Mouse (Mus musculus): ENCODE data around the gene Rcl1. TPM values are rescaled to one million over a fixed set of nuclear protein-coding genes. Genes with fewer than 3 reads are reported as not detected.

Gene Rcl1
- total and polyA plus RNA-seq, 3 experiments: 63.4 to 126 (median 109) TPM

GRCm38 (mm10) chr19:29092194-29092593, 9.0 kb upstream of the Rcl1 start:
- in situ Hi-C loops (cut with MboI; ENCODE audit: low pct_ligation_motif_present, low pct_unique_long_range_greater_than_20kb, low sequenced_read_pairs): no loop called here

GRCm38 (mm10) chr19:29099106-29099505, 2.1 kb upstream of the Rcl1 start:
- no peak for TF ChIP-seq SIN3A (IDR thresholded peaks at IDR 0.05; ENCODE audit: low read length)
- TF ChIP-seq BHLHE40 (IDR thresholded peaks at IDR 0.05; ENCODE audit: low read depth, low read length): no peak
- no peak for TF ChIP-seq TCF12 (IDR thresholded peaks at IDR 0.05; ENCODE audit: low read depth, low read length)
- no peak for TF ChIP-seq MAZ (IDR thresholded peaks at IDR 0.05; ENCODE audit: low read depth, low read length)
- no peak for TF ChIP-seq RCOR1 (conservative IDR thresholded peaks at IDR 0.05; ENCODE audit: low read depth, low read length)
- TF ChIP-seq TBP (conservative IDR thresholded peaks at IDR 0.05; ENCODE audit: low read depth, low read length): no peak
- no peak for TF ChIP-seq NRF1 (IDR thresholded peaks at IDR 0.05; ENCODE audit: low read depth, low read length)
- H3K27ac ChIP-seq (ENCODE audit: insufficient read depth, low read depth): no peak overlapping the region
- dilution Hi-C loops (cut with MboI; ENCODE audit: extremely low pct_ligation_motif_present, extremely low pct_unique_long_range_greater_than_20kb, low sequenced_read_pairs): no loop called here

More at GRCm38 (mm10) chr19:29092194-29092593, 9.0 kb upstream of the Rcl1 start:
- H3K4me3 ChIP-seq (replicated peaks in 1 of 3; ENCODE audit: low read depth in 2 of 3, low read length in 2 of 3, poor library complexity in 1 of 3): no peak overlapping the region
- dilution Hi-C loops (cut with MboI; ENCODE audit: extremely low pct_ligation_motif_present, extremely low pct_unique_long_range_greater_than_20kb, low sequenced_read_pairs): no loop called here
- no peak for TF ChIP-seq ZNF384 (IDR thresholded peaks at IDR 0.05; ENCODE audit: low read depth, low read length)
- no peak for TF ChIP-seq HCFC1 (IDR thresholded peaks at IDR 0.05; ENCODE audit: low read depth, low read length)
- no peak for TF ChIP-seq SMC3 (IDR thresholded peaks at IDR 0.05; ENCODE audit: low read depth, low read length)
- no peak for TF ChIP-seq RCOR1 (conservative IDR thresholded peaks at IDR 0.05; ENCODE audit: low read depth, low read length)
- no peak for TF ChIP-seq UBTF (IDR thresholded peaks at IDR 0.05; ENCODE audit: low read depth, low read length)
- no peak for TF ChIP-seq USF2 (conservative IDR thresholded peaks at IDR 0.05; ENCODE audit: low read depth, low read length)
- TF ChIP-seq RAD21 (IDR thresholded peaks at IDR 0.05; ENCODE audit: low read depth, low read length): no peak
- H3K4me2 ChIP-seq (ENCODE audit: insufficient read depth, low read depth, poor library complexity, severe bottlenecking): no peak overlapping the region
- no peaks in the 10 kb centered on the region for H3K4me1 ChIP-seq (ENCODE audit: control insufficient read depth in 1 of 2, insufficient read depth in 2 of 2)
- no peaks in the 10 kb centered on the region for H3K27me3 ChIP-seq (replicated peaks)
- H3K9me3 ChIP-seq (replicated peaks; ENCODE audit: low read length): no peaks in the 10 kb centered on the region
- H3K27ac ChIP-seq (ENCODE audit: insufficient read depth, low read depth): no peak overlapping the region; the same call in 1 of the 2 replicates
- DNase-seq (ENCODE audit: extremely low read depth): no peak
- H3K9ac ChIP-seq (ENCODE audit: insufficient read depth, low read depth): no peak overlapping the region
- no peaks in the 10 kb centered on the region for H3K79me2 ChIP-seq (replicated peaks; ENCODE audit: control insufficient read depth, extremely low read depth, insufficient read depth, poor library complexity, severe bottlenecking)
- H3K36me3 ChIP-seq (replicated peaks in 1 of 2; ENCODE audit: control insufficient read depth in 1 of 2, insufficient read depth in 1 of 2, low read length in 1 of 2): no peaks in the 10 kb centered on the region

GRCm38 (mm10) chr19:29099596-29099995, 1.6 kb upstream of the Rcl1 start:
- dilution Hi-C loops (cut with MboI; ENCODE audit: extremely low pct_ligation_motif_present, extremely low pct_unique_long_range_greater_than_20kb, low sequenced_read_pairs): no loop called here
- in situ Hi-C loops (cut with MboI; ENCODE audit: low pct_ligation_motif_present, low pct_unique_long_range_greater_than_20kb, low sequenced_read_pairs): no loop called here
- Histone ChIP-seq H3K79me2 (replicated peaks; ENCODE audit: control insufficient read depth, extremely low read depth, insufficient read depth, poor library complexity, severe bottlenecking) (peaks cover 32% of the 10 kb centered on the region), H3K4me1 (ENCODE audit: control insufficient read depth in 1 of 2, insufficient read depth in 2 of 2) (peaks cover 0 to 17% of the 10 kb centered on the region in 2 experiments; a peak in 3 of 4 replicates), H3K36me3 (replicated peaks in 1 of 2; ENCODE audit: control insufficient read depth in 1 of 2, insufficient read depth in 1 of 2, low read length in 1 of 2) (peaks cover 0 to 10% of the 10 kb centered on the region in 2 experiments), H3K27me3 (replicated peaks) (peaks cover 3% of the 10 kb centered on the region), H3K27ac (ENCODE audit: insufficient read depth, low read depth) (no peak overlapping the region), H3K4me2 (ENCODE audit: insufficient read depth, low read depth, poor library complexity, severe bottlenecking) (no peak overlapping the region), H3K9me3 (replicated peaks; ENCODE audit: low read length) (no peaks in the 10 kb centered on the region), H3K9ac (ENCODE audit: insufficient read depth, low read depth) (no peak overlapping the region), H3K4me3 (replicated peaks in 1 of 3; ENCODE audit: low read depth in 2 of 3, low read length in 2 of 3, poor library complexity in 1 of 3) (no peak overlapping the region)
- no peak for DNase-seq (ENCODE audit: extremely low read depth)
- TF ChIP-seq NRF1 (IDR thresholded peaks at IDR 0.05; ENCODE audit: low read depth, low read length) (no peak), USF2 (conservative IDR thresholded peaks at IDR 0.05; ENCODE audit: low read depth, low read length) (no peak), MEF2A (IDR thresholded peaks at IDR 0.05; ENCODE audit: borderline replicate concordance, low read depth, low read length) (no peak), ELF1 (IDR thresholded peaks at IDR 0.05; ENCODE audit: low read depth, low read length) (no peak), CTCF (conservative IDR thresholded peaks at IDR 0.05 in 1 of 2, IDR thresholded peaks at IDR 0.05 in 1 of 2; ENCODE audit: low read depth in 2 of 2, low read length in 2 of 2) (no peak), E2F4 (IDR thresholded peaks at IDR 0.05; ENCODE audit: insufficient replicate concordance, low read depth, low read length) (no peak), TCF12 (IDR thresholded peaks at IDR 0.05; ENCODE audit: low read depth, low read length) (no peak), CHD1 (IDR thresholded peaks at IDR 0.05; ENCODE audit: low read depth, low read length) (no peak), MYC (IDR thresholded peaks at IDR 0.05; ENCODE audit: low read depth, low read length) (no peak), EP300 (IDR thresholded peaks at IDR 0.05; ENCODE audit: low read length) (no peak), ZC3H11A (IDR thresholded peaks at IDR 0.05; ENCODE audit: low read depth, low read length) (no peak), JUND (conservative IDR thresholded peaks at IDR 0.05; ENCODE audit: low read depth, low read length) (no peak), BHLHE40 (IDR thresholded peaks at IDR 0.05; ENCODE audit: low read depth, low read length) (no peak), MAFK (IDR thresholded peaks at IDR 0.05; ENCODE audit: insufficient replicate concordance, low read length) (no peak), PAX5 (IDR thresholded peaks at IDR 0.05; ENCODE audit: low read length) (no peak), CHD2 (IDR thresholded peaks at IDR 0.05; ENCODE audit: low read length) (no peak), IRF4 (IDR thresholded peaks at IDR 0.05; ENCODE audit: low read depth, low read length) (no peak)

More at GRCm38 (mm10) chr19:29099106-29099505, 2.1 kb upstream of the Rcl1 start:
- Histone ChIP-seq H3K9me3 (replicated peaks; ENCODE audit: low read length) (no peaks in the 10 kb centered on the region), H3K36me3 (replicated peaks in 1 of 2; ENCODE audit: control insufficient read depth in 1 of 2, insufficient read depth in 1 of 2, low read length in 1 of 2) (peaks cover 0 to 5% of the 10 kb centered on the region in 2 experiments), H3K4me3 (replicated peaks in 1 of 3; ENCODE audit: low read depth in 2 of 3, low read length in 2 of 3, poor library complexity in 1 of 3) (no peak overlapping the region), H3K79me2 (replicated peaks; ENCODE audit: control insufficient read depth, extremely low read depth, insufficient read depth, poor library complexity, severe bottlenecking) (peaks cover 28% of the 10 kb centered on the region), H3K4me1 (ENCODE audit: control insufficient read depth in 1 of 2, insufficient read depth in 2 of 2) (peaks cover 0 to 13% of the 10 kb centered on the region in 2 experiments; a peak in 3 of 4 replicates), H3K9ac (ENCODE audit: insufficient read depth, low read depth) (no peak overlapping the region), H3K4me2 (ENCODE audit: insufficient read depth, low read depth, poor library complexity, severe bottlenecking) (no peak overlapping the region), H3K27me3 (replicated peaks) (peaks cover 3% of the 10 kb centered on the region)
- in situ Hi-C loops (cut with MboI; ENCODE audit: low pct_ligation_motif_present, low pct_unique_long_range_greater_than_20kb, low sequenced_read_pairs): no loop called here
- DNase-seq (ENCODE audit: extremely low read depth): no peak

All from CH12.LX (cell line).